Mouse (Mus musculus) forebrain, embryonic 11.5 days (tissue): ENCODE data around the gene Arhgap5. TPM values are rescaled to one million over a fixed set of nuclear protein-coding genes. Genes with fewer than 3 reads are reported as not detected.
A peak's percentile ranks its signal among the peaks of the same experiment; 100 is the strongest.

ENCODE experiments used
- ATAC-seq: fragments of 200-750 bp; cut with Nextera tagmentation; replicated peaks from 2 replicates; pipeline ENCODE4 v1.8.0; 2017; ENCODE audit warnings: moderate TSS enrichment; ENCODE audit not compliant: low FRiP score
- DNase-seq: peaks from one replicate; pipeline ENCODE4 v3.0.0-alpha.2; 2017; ENCODE audit warnings: low spot score
- H3K27ac ChIP-seq: fragments of 300-500 bp; sonication (generic); 2 replicates; pipeline ENCODE4 v1.5.1; 2014; ENCODE audit warnings: low read depth, low read length
- H3K27me3 ChIP-seq: fragments of 300-500 bp; sonication (generic); 2 replicates; pipeline ENCODE4 v1.6.1; 2014; ENCODE audit warnings: mild to moderate bottlenecking, low read length, mixed read lengths; ENCODE audit not compliant: control insufficient read depth, insufficient read depth
- H3K36me3 ChIP-seq: fragments of 300-500 bp; sonication (generic); 2 replicates; pipeline ENCODE4 v1.6.1; 2014; ENCODE audit warnings: mild to moderate bottlenecking, low read length, moderate library complexity, mixed read lengths; ENCODE audit not compliant: control insufficient read depth, insufficient read depth
- H3K4me1 ChIP-seq: fragments of 300-500 bp; sonication (generic); replicated peaks from 2 replicates; pipeline ENCODE4 v1.6.1; 2014; ENCODE audit warnings: low read length, mixed read lengths; ENCODE audit not compliant: control insufficient read depth, insufficient read depth
- H3K4me2 ChIP-seq: fragments of 300-500 bp; sonication (generic); 2 replicates; pipeline ENCODE4 v1.6.1; 2014; ENCODE audit warnings: low read depth, mild to moderate bottlenecking, low read length, moderate library complexity, mixed read lengths; ENCODE audit not compliant: severe bottlenecking
- H3K4me3 ChIP-seq: fragments of 300-500 bp; sonication (generic); 2 replicates; pipeline ENCODE4 v1.5.1; 2014; ENCODE audit warnings: low read depth, low read length
- H3K9ac ChIP-seq: fragments of 300-500 bp; sonication (generic); 2 replicates; pipeline ENCODE4 v1.6.1; 2014; ENCODE audit warnings: low read length
- H3K9me3 ChIP-seq: fragments of 300-500 bp; sonication (generic); 2 replicates; pipeline ENCODE4 v1.6.1; 2016; ENCODE audit warnings: low read length, mixed read lengths; ENCODE audit not compliant: control insufficient read depth
- WGBS: fragments of 180-500 bp; shearing (Covaris S2); extraction: QIAGEN DNeasy Blood & Tissue Kit; methylation state at CpG from one replicate; pipeline ENCODE4 v1.1.7; 2014; 5-methylcytosine and 5-hydroxymethylcytosine counted together
- polyA plus RNA-seq: library from polyadenylated mRNA; unstranded; fragments of >200 nt; fragmentation: Nextera tagmentation; extraction: Ambion mirVana; gene quantifications from 2 replicates; pipeline ENCODE4 v1.2.1, GENCODE M21; 2014

Gene Arhgap5
- 59.5 and 71.6 TPM in 2 replicates for polyA plus RNA-seq

GRCm38 (mm10) chr12:52503456-52504320 lies at the start of gene Arhgap5:
Gene Arhgap5, plus strand, starts transcription at chr12:52503972.
- peak within 1 kb of the TSS; percentile 96 for H3K4me3 ChIP-seq
- no peaks in the 10 kb centered on the region for H3K9me3 ChIP-seq
- peak within 1 kb of the TSS; percentile 77 for H3K4me2 ChIP-seq
- peak within 1 kb of the TSS; percentile 99 for H3K27ac ChIP-seq
- no peaks in the 10 kb centered on the region for H3K36me3 ChIP-seq
- ATAC-seq (peak; percentile 93), DNase-seq (peak; percentile 99)
- H3K4me1 ChIP-seq: peaks cover 2% of the 10 kb centered on the region; the same call in 1 of the 2 replicates
- H3K9ac ChIP-seq: peak within 1 kb of the TSS; percentile 99
- WGBS: under 1% methylated on average over 71 of the region's 119 CpGs
- no peaks in the 10 kb centered on the region for H3K27me3 ChIP-seq

GRCm38 (mm10) chr12:52464593-52464992 lies 39.2 kb upstream of the Arhgap5 start:
- H3K9me3 ChIP-seq: no peaks in the 10 kb centered on the region
- DNase-seq (no peak), ATAC-seq (no peak)
- no peaks in the 10 kb centered on the region for H3K4me1 ChIP-seq
- H3K27ac ChIP-seq: no peak overlapping the region
- H3K27me3 ChIP-seq: no peaks in the 10 kb centered on the region
- no peaks in the 10 kb centered on the region for H3K36me3 ChIP-seq
- no peak overlapping the region for H3K4me2 ChIP-seq
- H3K9ac ChIP-seq: no peak overlapping the region
- H3K4me3 ChIP-seq: no peak overlapping the region

- H3K27ac ChIP-seq: no peak overlapping the region
- H3K4me1 ChIP-seq: 0 out of 2 replicates have a peak, but pooled peaks cover 2% of the 10 kb centered on the region
- H3K9me3 ChIP-seq: no peaks in the 10 kb centered on the region
- no peak overlapping the region for H3K9ac ChIP-seq
- ATAC-seq (no peak), DNase-seq (no peak)
- H3K4me3 ChIP-seq: no peak overlapping the region
- no peaks in the 10 kb centered on the region for H3K36me3 ChIP-seq
- no peaks in the 10 kb centered on the region; the same call in 1 of the 2 replicates for H3K27me3 ChIP-seq
- WGBS: 82% methylated on average over 4 of the region's 4 CpGs
- no peak overlapping the region for H3K4me2 ChIP-seq
These were observed 32.2 kb upstream of the Arhgap5 start for GRCm38 (mm10) chr12:52471621-52472020.

- ATAC-seq (no peak), DNase-seq (no peak)
- 0 out of 2 replicates have a peak, but pooled peaks cover 2% of the 10 kb centered on the region for H3K4me1 ChIP-seq
- H3K9me3 ChIP-seq: no peaks in the 10 kb centered on the region
- H3K9ac ChIP-seq: no peak overlapping the region; the same call in 1 of the 2 replicates
- no peaks in the 10 kb centered on the region for H3K36me3 ChIP-seq
- no peak overlapping the region for H3K27ac ChIP-seq
- no peak overlapping the region for H3K4me3 ChIP-seq
- no peaks in the 10 kb centered on the region; the same call in 1 of the 2 replicates for H3K27me3 ChIP-seq
- H3K4me2 ChIP-seq: peak overlapping the region; percentile 21; the same call in 1 of the 2 replicates
- WGBS: 50% methylated on average over 18 of the region's 18 CpGs
These were observed 29.5 kb upstream of the Arhgap5 start for GRCm38 (mm10) chr12:52473988-52474968.

GRCm38 (mm10) chr12:52476036-52476435 lies 27.7 kb upstream of the Arhgap5 start:
- Histone ChIP-seq H3K4me1 (0 out of 2 replicates have a peak, but pooled peaks cover 2% of the 10 kb centered on the region), H3K9ac (no peak overlapping the region), H3K4me2 (no peak overlapping the region), H3K4me3 (no peak overlapping the region), H3K27me3 (no peaks in the 10 kb centered on the region; the same call in 1 of the 2 replicates), H3K36me3 (no peaks in the 10 kb centered on the region), H3K9me3 (no peaks in the 10 kb centered on the region), H3K27ac (no peak overlapping the region)
- WGBS: 77% methylated on average over 6 of the region's 6 CpGs
- ATAC-seq (no peak), DNase-seq (no peak)

- Histone ChIP-seq H3K4me2 (no peak overlapping the region), H3K27me3 (no peaks in the 10 kb centered on the region; the same call in 1 of the 2 replicates), H3K36me3 (no peaks in the 10 kb centered on the region), H3K4me1 (0 out of 2 replicates have a peak, but pooled peaks cover 2% of the 10 kb centered on the region), H3K9me3 (no peaks in the 10 kb centered on the region), H3K27ac (no peak overlapping the region), H3K9ac (no peak overlapping the region), H3K4me3 (no peak overlapping the region)
- ATAC-seq: no peak
- DNase-seq: no peak
- 86% methylated on average over 8 of the region's 8 CpGs for WGBS
These were observed 25.2 kb upstream of the Arhgap5 start for GRCm38 (mm10) chr12:52478611-52479010.

GRCm38 (mm10) chr12:52479323-52479722 lies 24.4 kb upstream of the Arhgap5 start:
- ATAC-seq: no peak
- Histone ChIP-seq H3K27me3 (no peaks in the 10 kb centered on the region; the same call in 1 of the 2 replicates), H3K9me3 (no peaks in the 10 kb centered on the region), H3K9ac (no peak overlapping the region), H3K36me3 (no peaks in the 10 kb centered on the region), H3K4me2 (no peak overlapping the region), H3K4me1 (no peaks in the 10 kb centered on the region), H3K27ac (no peak overlapping the region), H3K4me3 (no peak overlapping the region)
- WGBS: 88% methylated on average over 6 of the region's 6 CpGs
- DNase-seq: no peak

GRCm38 (mm10) chr12:52480851-52481250 lies 22.9 kb upstream of the Arhgap5 start:
- ATAC-seq (no peak), DNase-seq (no peak)
- no peaks in the 10 kb centered on the region for H3K36me3 ChIP-seq
- no peak overlapping the region for H3K4me2 ChIP-seq
- WGBS: 83% methylated on average over 9 of the region's 9 CpGs
- no peaks in the 10 kb centered on the region; the same call in 1 of the 2 replicates for H3K27me3 ChIP-seq
- H3K9me3 ChIP-seq: no peaks in the 10 kb centered on the region
- no peak overlapping the region for H3K9ac ChIP-seq
- no peaks in the 10 kb centered on the region for H3K4me1 ChIP-seq
- no peak overlapping the region for H3K4me3 ChIP-seq
- H3K27ac ChIP-seq: no peak overlapping the region
